Mouse (Mus musculus): ENCODE measurements around the gene Olfr1424. TPM values are rescaled to one million over a fixed set of nuclear protein-coding genes. Genes with fewer than 3 reads are reported as not detected.

Olfr1424 gene
- polyA plus RNA-seq, 1 experiment from 2014 or later = 0.12 TPM

DNA sequence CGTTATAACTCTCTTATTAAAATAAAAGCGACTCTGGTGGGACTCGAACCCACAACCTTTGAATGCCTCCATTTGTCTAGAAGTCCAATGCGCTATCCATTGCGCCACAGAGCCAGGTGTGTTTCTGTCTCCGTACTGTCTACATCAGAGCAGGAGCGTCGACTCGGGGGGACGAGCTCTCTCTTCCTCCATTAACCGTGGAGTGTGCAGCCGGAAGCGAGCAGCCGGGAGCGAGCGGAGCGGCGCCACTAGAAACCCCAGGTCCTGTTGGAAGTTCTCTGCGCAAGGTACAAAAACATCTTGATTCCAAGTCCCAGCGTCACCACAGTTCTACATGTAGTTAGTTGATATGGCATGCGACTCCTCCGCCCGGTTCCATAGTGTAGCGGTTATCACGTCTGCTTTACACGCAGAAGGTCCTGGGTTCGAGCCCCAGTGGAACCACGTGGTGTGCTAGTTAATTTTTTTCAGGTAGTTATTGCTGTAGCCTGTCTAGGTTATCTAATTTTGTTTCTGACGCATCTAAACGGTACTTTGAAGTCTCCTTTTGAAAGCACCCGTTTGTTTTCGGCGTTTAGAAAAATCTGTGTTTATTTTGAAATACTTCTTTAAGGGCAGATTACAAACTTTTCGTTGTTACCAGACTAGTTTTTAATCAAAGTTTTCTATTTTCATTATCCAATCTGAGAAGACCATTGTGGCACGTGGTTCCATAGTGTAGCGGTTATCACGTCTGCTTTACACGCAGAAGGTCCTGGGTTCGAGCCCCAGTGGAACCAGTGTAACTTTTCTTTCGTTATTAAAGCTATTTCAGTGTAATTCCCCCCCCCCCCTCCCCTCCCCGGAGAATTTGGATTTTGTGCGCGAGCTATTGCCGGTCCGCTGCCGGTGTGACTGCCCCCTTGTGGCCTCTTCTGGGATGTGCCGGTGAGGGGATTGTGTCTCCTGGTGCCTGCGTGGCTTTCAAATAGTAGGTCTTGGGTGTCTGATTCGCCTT is 50.6 kb downstream of the Olfr1424 start:
- Histone ChIP-seq H3K9ac (ENCODE audit: low read length) (peak overlapping the region; percentile 81), H3K4me1 (replicated peaks; ENCODE audit: control insufficient read depth, insufficient read depth, low read length) (0 out of 2 replicates have a peak, but pooled peaks cover 2% of the 10 kb centered on the region), H3K4me3 (ENCODE audit: low read depth, low read length) (peak overlapping the region; percentile 80), H3K27ac (ENCODE audit: low read depth) (peak overlapping the region; percentile 94), H3K27me3 (replicated peaks; ENCODE audit: control insufficient read depth, insufficient read depth, low read length) (no peaks in the 10 kb centered on the region), H3K36me3 (ENCODE audit: control insufficient read depth, insufficient read depth, low read length) (no peaks in the 10 kb centered on the region), H3K4me2 (ENCODE audit: low read length) (peak overlapping the region; percentile 65), H3K9me3 (ENCODE audit: control insufficient read depth, low read length) (no peaks in the 10 kb centered on the region)
- under 1% methylated on average over 49 of the region's 49 CpGs for WGBS
- DNase-seq (ENCODE audit: low spot score) (peak; percentile 100), ATAC-seq (replicated peaks; ENCODE audit: low FRiP score, low TSS enrichment, low read depth) (peak; percentile 86)

DNA sequence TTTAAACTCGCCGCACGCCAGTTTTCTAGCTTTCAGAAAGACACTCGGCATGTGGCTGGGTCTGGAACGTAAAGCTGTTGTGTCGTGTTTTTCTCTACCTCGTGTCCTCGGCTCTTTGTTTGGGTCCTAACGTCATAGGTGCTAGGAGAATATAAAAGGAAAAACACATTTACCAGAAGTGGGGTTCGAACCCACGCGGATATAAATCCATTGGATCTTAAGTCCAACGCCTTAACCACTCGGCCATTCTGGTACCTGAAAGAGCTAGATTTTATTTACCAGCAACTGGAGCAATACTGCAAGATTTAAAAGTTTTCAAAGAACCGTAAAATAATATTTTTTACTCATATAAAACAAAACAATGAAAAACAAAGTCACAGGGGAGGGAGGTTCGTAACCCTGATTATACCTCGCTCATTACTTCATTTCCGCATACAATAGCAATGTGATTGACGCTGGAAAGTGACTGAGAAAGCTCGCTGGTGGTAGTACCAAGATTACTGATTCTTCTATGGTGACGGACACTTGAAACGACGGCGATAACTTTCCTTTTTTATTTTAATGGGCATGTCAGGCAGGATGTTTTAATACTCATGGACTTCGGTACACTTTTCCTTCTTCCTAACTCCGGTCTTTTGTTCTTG is 51.4 kb downstream of the Olfr1424 start:
- Histone ChIP-seq H3K9ac (ENCODE audit: low read length) (peak overlapping the region; percentile 81), H3K4me3 (ENCODE audit: low read depth, low read length) (peak overlapping the region; percentile 80), H3K4me1 (replicated peaks; ENCODE audit: control insufficient read depth, insufficient read depth, low read length) (0 out of 2 replicates have a peak, but pooled peaks cover 2% of the 10 kb centered on the region), H3K4me2 (ENCODE audit: low read length) (peak overlapping the region; percentile 65), H3K27ac (ENCODE audit: low read depth) (peak overlapping the region; percentile 94), H3K27me3 (replicated peaks; ENCODE audit: control insufficient read depth, insufficient read depth, low read length) (no peaks in the 10 kb centered on the region), H3K36me3 (ENCODE audit: control insufficient read depth, insufficient read depth, low read length) (no peaks in the 10 kb centered on the region), H3K9me3 (ENCODE audit: control insufficient read depth, low read length) (no peaks in the 10 kb centered on the region)
- ATAC-seq (replicated peaks; ENCODE audit: low FRiP score, low TSS enrichment, low read depth) (peak; percentile 49), DNase-seq (ENCODE audit: low spot score) (peak; percentile 87)
- under 1% methylated on average over 26 of the region's 26 CpGs for WGBS

DNA sequence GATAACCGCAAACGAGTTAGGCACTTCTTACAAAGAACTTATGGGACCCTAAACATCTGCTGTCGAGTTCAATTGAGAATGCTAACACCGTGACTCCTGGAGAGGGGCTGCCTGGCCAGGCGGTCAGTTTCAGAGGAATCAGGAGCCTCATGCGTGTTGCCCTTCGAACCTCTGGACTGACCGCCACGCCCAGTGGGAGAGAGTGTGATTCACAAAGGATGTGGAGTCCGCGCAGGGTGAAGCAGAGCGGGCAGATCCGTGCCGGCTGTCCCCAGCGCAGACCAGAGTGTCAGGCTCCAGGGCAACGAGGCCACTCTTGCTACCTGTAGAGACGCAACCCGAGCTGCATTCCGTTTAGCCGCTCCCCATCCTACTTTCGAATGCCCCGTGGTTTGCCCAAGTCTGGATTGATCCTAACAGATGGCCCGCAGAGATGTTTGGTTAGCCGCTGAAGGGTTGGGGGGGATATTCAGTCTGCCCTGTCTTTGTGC is 52.2 kb downstream of the Olfr1424 start:
- ATAC-seq (replicated peaks; ENCODE audit: low FRiP score, low TSS enrichment, low read depth) (peak; percentile 24), DNase-seq (ENCODE audit: low spot score) (peak; percentile 94)
- Histone ChIP-seq H3K4me3 (ENCODE audit: low read depth, low read length) (peak overlapping the region; percentile 80), H3K9me3 (ENCODE audit: control insufficient read depth, low read length) (no peaks in the 10 kb centered on the region), H3K4me2 (ENCODE audit: low read length) (peak overlapping the region; percentile 65), H3K27ac (ENCODE audit: low read depth) (peak overlapping the region; percentile 94), H3K27me3 (replicated peaks; ENCODE audit: control insufficient read depth, insufficient read depth, low read length) (no peaks in the 10 kb centered on the region), H3K4me1 (replicated peaks; ENCODE audit: control insufficient read depth, insufficient read depth, low read length) (0 out of 2 replicates have a peak, but pooled peaks cover 2% of the 10 kb centered on the region), H3K36me3 (ENCODE audit: control insufficient read depth, insufficient read depth, low read length) (no peaks in the 10 kb centered on the region), H3K9ac (ENCODE audit: low read length) (peak overlapping the region; percentile 81)
- WGBS = under 1% methylated on average over 24 of the region's 24 CpGs

GRCm38 (mm10) chr19:12009501-12010280 is 52.8 kb downstream of the Olfr1424 start:
- H3K4me1 ChIP-seq (replicated peaks; ENCODE audit: control insufficient read depth, insufficient read depth, low read length) = peaks cover 4% of the 10 kb centered on the region
- H3K4me2 ChIP-seq (ENCODE audit: low read length) = peak overlapping the region; percentile 65
- peak overlapping the region; percentile 81 for H3K9ac ChIP-seq (ENCODE audit: low read length)
- H3K36me3 ChIP-seq (ENCODE audit: control insufficient read depth, insufficient read depth, low read length) = no peaks in the 10 kb centered on the region
- WGBS = 2% methylated on average over 24 of the region's 24 CpGs
- H3K4me3 ChIP-seq (ENCODE audit: low read depth, low read length) = peak overlapping the region; percentile 80
- H3K9me3 ChIP-seq (ENCODE audit: control insufficient read depth, low read length) = no peaks in the 10 kb centered on the region
- no peaks in the 10 kb centered on the region for H3K27me3 ChIP-seq (replicated peaks; ENCODE audit: control insufficient read depth, insufficient read depth, low read length)
- peak; percentile 26 for ATAC-seq (replicated peaks; ENCODE audit: low FRiP score, low TSS enrichment, low read depth)
- H3K27ac ChIP-seq (ENCODE audit: low read depth) = peak overlapping the region; percentile 94
- peak; percentile 88 for DNase-seq (ENCODE audit: low spot score)

Other genes with a start within 250 kb of the Olfr1424 start
- 28.4 and 30.0 TPM in 2 replicates for gene Stx3, start 243.3 kb downstream of the Olfr1424 start, polyA plus RNA-seq (2014; fragmentation: Nextera tagmentation; extraction: Ambion mirVana)
- gene Olfr1417, start 223.5 kb downstream of the Olfr1424 start, polyA plus RNA-seq (2014; fragmentation: Nextera tagmentation; extraction: Ambion mirVana) = 0.12 TPM in 1 of 2 replicates, not detected in the other
- gene Olfr1418, start 201.6 kb downstream of the Olfr1424 start, polyA plus RNA-seq (2014; fragmentation: Nextera tagmentation; extraction: Ambion mirVana) = not detected in 2 replicates
- not detected in 2 replicates for gene Olfr1419, start 187.6 kb downstream of the Olfr1424 start, polyA plus RNA-seq (2014; fragmentation: Nextera tagmentation; extraction: Ambion mirVana)
- 0.07 and 0.12 TPM in 2 replicates for gene Olfr1420, start 176.1 kb downstream of the Olfr1424 start, polyA plus RNA-seq (2014; fragmentation: Nextera tagmentation; extraction: Ambion mirVana)
- gene Patl1, start 150.3 kb downstream of the Olfr1424 start, polyA plus RNA-seq (2014; fragmentation: Nextera tagmentation; extraction: Ambion mirVana) = 23.2 and 25.4 TPM in 2 replicates
- 8.8 and 9.0 TPM in 2 replicates for gene Osbp, start 96.7 kb downstream of the Olfr1424 start, polyA plus RNA-seq (2014; fragmentation: Nextera tagmentation; extraction: Ambion mirVana)
- gene Olfr1423, start 21.4 kb downstream of the Olfr1424 start, polyA plus RNA-seq (2014; fragmentation: Nextera tagmentation; extraction: Ambion mirVana) = not detected in 2 replicates
- gene Olfr1425, start 15.0 kb upstream of the Olfr1424 start, polyA plus RNA-seq (2014; fragmentation: Nextera tagmentation; extraction: Ambion mirVana) = not detected in 2 replicates
- gene Olfr1426, start 29.3 kb upstream of the Olfr1424 start, polyA plus RNA-seq (2014; fragmentation: Nextera tagmentation; extraction: Ambion mirVana) = not detected in 2 replicates
- not detected in 2 replicates for gene Olfr1427, start 40.7 kb upstream of the Olfr1424 start, polyA plus RNA-seq (2014; fragmentation: Nextera tagmentation; extraction: Ambion mirVana)
- gene Olfr1428, start 53.2 kb upstream of the Olfr1424 start, polyA plus RNA-seq (2014; fragmentation: Nextera tagmentation; extraction: Ambion mirVana) = not detected in 2 replicates
- not detected in 2 replicates for gene Olfr76, start 60.5 kb upstream of the Olfr1424 start, polyA plus RNA-seq (2014; fragmentation: Nextera tagmentation; extraction: Ambion mirVana)
- gene Olfr1555-ps1, start 107.4 kb upstream of the Olfr1424 start, polyA plus RNA-seq (2014; fragmentation: Nextera tagmentation; extraction: Ambion mirVana) = not detected in 2 replicates
- gene Olfr1431, start 138.0 kb upstream of the Olfr1424 start, polyA plus RNA-seq (2014; fragmentation: Nextera tagmentation; extraction: Ambion mirVana) = not detected in 2 replicates
- gene Olfr1432, start 169.9 kb upstream of the Olfr1424 start, polyA plus RNA-seq (2014; fragmentation: Nextera tagmentation; extraction: Ambion mirVana) = 0.35 TPM in 1 of 2 replicates, not detected in the other
- gene Olfr262, start 179.0 kb upstream of the Olfr1424 start, polyA plus RNA-seq (2014; fragmentation: Nextera tagmentation; extraction: Ambion mirVana) = not detected in 2 replicates
- gene Olfr235, start 198.3 kb upstream of the Olfr1424 start, polyA plus RNA-seq (2014; fragmentation: Nextera tagmentation; extraction: Ambion mirVana) = not detected in 2 replicates
- gene Olfr1434, start 217.2 kb upstream of the Olfr1424 start, polyA plus RNA-seq (2014; fragmentation: Nextera tagmentation; extraction: Ambion mirVana) = not detected in 2 replicates
- gene Olfr1436, start 236.4 kb upstream of the Olfr1424 start, polyA plus RNA-seq (2014; fragmentation: Nextera tagmentation; extraction: Ambion mirVana) = not detected in 2 replicates

Data from intestine, embryonic 14.5 days (tissue).